Mouse (Mus musculus): ENCODE measurements around the gene Kras. TPM values are rescaled to one million over a fixed set of nuclear protein-coding genes. Genes with fewer than 3 reads are reported as not detected.

The Kras gene
- polyA plus RNA-seq, 1 experiment, result 17.6 TPM

- Histone ChIP-seq H3K4me1 (ENCODE audit: control insufficient read depth, insufficient read depth, insufficient read length, low read length) (no peaks in the 10 kb centered on the region; the same call in 1 of the 2 replicates), H3K4me3 (ENCODE audit: insufficient read depth, low read depth, low read length) (no peak overlapping the region), H3K27ac (replicated peaks; ENCODE audit: low read depth, low read length) (no peak overlapping the region)
Observed at GRCm38 (mm10) chr6:145269313-145269845, 19.3 kb upstream of the Kras start.

GRCm38 (mm10) chr6:145267692-145268091 is 17.7 kb upstream of the Kras start:
- Histone ChIP-seq H3K4me1 (ENCODE audit: control insufficient read depth, insufficient read depth, insufficient read length, low read length) (no peaks in the 10 kb centered on the region), H3K4me3 (ENCODE audit: insufficient read depth, low read depth, low read length) (no peak overlapping the region), H3K27ac (replicated peaks; ENCODE audit: low read depth, low read length) (no peak overlapping the region)

- Histone ChIP-seq H3K27ac (replicated peaks; ENCODE audit: low read depth, low read length) (no peak overlapping the region), H3K4me1 (ENCODE audit: control insufficient read depth, insufficient read depth, insufficient read length, low read length) (no peaks in the 10 kb centered on the region), H3K4me3 (ENCODE audit: insufficient read depth, low read depth, low read length) (no peak overlapping the region)
Observed at GRCm38 (mm10) chr6:145262314-145262713, 12.3 kb upstream of the Kras start.

- Histone ChIP-seq H3K4me3 (ENCODE audit: insufficient read depth, low read depth, low read length) (no peak overlapping the region), H3K4me1 (ENCODE audit: control insufficient read depth, insufficient read depth, insufficient read length, low read length) (peaks cover 4% of the 10 kb centered on the region; the same call in 1 of the 2 replicates), H3K27ac (replicated peaks; ENCODE audit: low read depth, low read length) (no peak overlapping the region)
Observed at GRCm38 (mm10) chr6:145256701-145257073, 6.6 kb upstream of the Kras start.

- no peak overlapping the region for H3K27ac ChIP-seq (replicated peaks; ENCODE audit: low read depth, low read length)
- no peak overlapping the region for H3K4me3 ChIP-seq (ENCODE audit: insufficient read depth, low read depth, low read length)
- peaks cover 4% of the 10 kb centered on the region; the same call in 1 of the 2 replicates for H3K4me1 ChIP-seq (ENCODE audit: control insufficient read depth, insufficient read depth, insufficient read length, low read length)
Observed at GRCm38 (mm10) chr6:145255952-145256700, 6.1 kb upstream of the Kras start.

- Histone ChIP-seq H3K4me3 (ENCODE audit: insufficient read depth, low read depth, low read length) (peak overlapping the region; percentile 99), H3K27ac (replicated peaks; ENCODE audit: low read depth, low read length) (peak overlapping the region; percentile 63; the same call in 1 of the 2 replicates), H3K4me1 (ENCODE audit: control insufficient read depth, insufficient read depth, insufficient read length, low read length) (peaks cover 3% of the 10 kb centered on the region)
Observed at GRCm38 (mm10) chr6:145250820-145251219, 781 bp upstream of the Kras start.

GRCm38 (mm10) chr6:145249291-145250184 is 501 bp downstream of the Kras start:
- Histone ChIP-seq H3K4me3 (ENCODE audit: insufficient read depth, low read depth, low read length) (peak overlapping the region; percentile 99), H3K27ac (replicated peaks; ENCODE audit: low read depth, low read length) (peak overlapping the region; percentile 64), H3K4me1 (ENCODE audit: control insufficient read depth, insufficient read depth, insufficient read length, low read length) (peaks cover 3% of the 10 kb centered on the region)

- H3K4me3 ChIP-seq (ENCODE audit: insufficient read depth, low read depth, low read length), result peak overlapping the region; percentile 30
- no peak overlapping the region for H3K27ac ChIP-seq (replicated peaks; ENCODE audit: low read depth, low read length)
- peaks cover 3% of the 10 kb centered on the region for H3K4me1 ChIP-seq (ENCODE audit: control insufficient read depth, insufficient read depth, insufficient read length, low read length)
Observed at GRCm38 (mm10) chr6:145247886-145248285, 2.2 kb downstream of the Kras start.

GRCm38 (mm10) chr6:145246841-145247240 is 3.2 kb downstream of the Kras start:
- H3K4me3 ChIP-seq (ENCODE audit: insufficient read depth, low read depth, low read length), result no peak overlapping the region
- peaks cover 3% of the 10 kb centered on the region for H3K4me1 ChIP-seq (ENCODE audit: control insufficient read depth, insufficient read depth, insufficient read length, low read length)

GRCm38 (mm10) chr6:145242521-145242920 is 7.5 kb downstream of the Kras start:
- Histone ChIP-seq H3K27ac (replicated peaks; ENCODE audit: low read depth, low read length) (no peak overlapping the region), H3K4me3 (ENCODE audit: insufficient read depth, low read depth, low read length) (no peak overlapping the region), H3K4me1 (ENCODE audit: control insufficient read depth, insufficient read depth, insufficient read length, low read length) (no peaks in the 10 kb centered on the region)

More at GRCm38 (mm10) chr6:145246841-145247240, 3.2 kb downstream of the Kras start:
- H3K27ac ChIP-seq (replicated peaks; ENCODE audit: low read depth, low read length), result no peak overlapping the region

- no peak overlapping the region for H3K4me3 ChIP-seq (ENCODE audit: insufficient read depth, low read depth, low read length)
- H3K4me1 ChIP-seq (ENCODE audit: control insufficient read depth, insufficient read depth, insufficient read length, low read length), result no peaks in the 10 kb centered on the region
- no peak overlapping the region for H3K27ac ChIP-seq (replicated peaks; ENCODE audit: low read depth, low read length)
Observed at GRCm38 (mm10) chr6:145240285-145240684, 9.8 kb downstream of the Kras start.

GRCm38 (mm10) chr6:145237148-145237547 is 12.9 kb downstream of the Kras start:
- Histone ChIP-seq H3K27ac (replicated peaks; ENCODE audit: low read depth, low read length) (no peak overlapping the region), H3K4me3 (ENCODE audit: insufficient read depth, low read depth, low read length) (no peak overlapping the region), H3K4me1 (ENCODE audit: control insufficient read depth, insufficient read depth, insufficient read length, low read length) (no peaks in the 10 kb centered on the region)

GRCm38 (mm10) chr6:145235367-145235766 is 14.7 kb downstream of the Kras start:
- H3K27ac ChIP-seq (replicated peaks; ENCODE audit: low read depth, low read length), result no peak overlapping the region
- H3K4me1 ChIP-seq (ENCODE audit: control insufficient read depth, insufficient read depth, insufficient read length, low read length), result no peaks in the 10 kb centered on the region
- H3K4me3 ChIP-seq (ENCODE audit: insufficient read depth, low read depth, low read length), result no peak overlapping the region

GRCm38 (mm10) chr6:145234391-145234790 is 15.6 kb downstream of the Kras start:
- Histone ChIP-seq H3K27ac (replicated peaks; ENCODE audit: low read depth, low read length) (no peak overlapping the region), H3K4me3 (ENCODE audit: insufficient read depth, low read depth, low read length) (no peak overlapping the region), H3K4me1 (ENCODE audit: control insufficient read depth, insufficient read depth, insufficient read length, low read length) (no peaks in the 10 kb centered on the region)

GRCm38 (mm10) chr6:145226296-145226695 is 23.7 kb downstream of the Kras start:
- Histone ChIP-seq H3K4me1 (ENCODE audit: control insufficient read depth, insufficient read depth, insufficient read length, low read length) (no peaks in the 10 kb centered on the region), H3K27ac (replicated peaks; ENCODE audit: low read depth, low read length) (no peak overlapping the region), H3K4me3 (ENCODE audit: insufficient read depth, low read depth, low read length) (no peak overlapping the region)

Data from brown adipose tissue, adult 24 weeks (tissue).